Mouse (Mus musculus): Measurements from ENCODE around the gene Igsf6. TPM values are rescaled to one million over a fixed set of nuclear protein-coding genes. Genes with fewer than 3 reads are reported as not detected.

The Igsf6 gene
- polyA plus RNA-seq, 1 experiment from 2014 or later: 1.0 TPM

GRCm38 (mm10) chr7:121085500-121085899, 11.1 kb upstream of the Igsf6 start:
- 16% methylated on average over 4 of the region's 4 CpGs for WGBS

GRCm38 (mm10) chr7:121084840-121085453, 10.6 kb upstream of the Igsf6 start:
- 54% methylated on average over 8 of the region's 8 CpGs for WGBS
- H3K4me2 ChIP-seq (ENCODE audit: low read length): no peak overlapping the region

More at GRCm38 (mm10) chr7:121085500-121085899, 11.1 kb upstream of the Igsf6 start:
- no peak overlapping the region for H3K9ac ChIP-seq (ENCODE audit: low read depth, low read length)
- H3K27ac ChIP-seq (ENCODE audit: low read depth, low read length): no peak overlapping the region
- no peaks in the 10 kb centered on the region for H3K36me3 ChIP-seq (ENCODE audit: control insufficient read depth, insufficient read depth, low read length)
- no peak overlapping the region for H3K4me2 ChIP-seq (ENCODE audit: low read length)
- no peak overlapping the region for H3K4me3 ChIP-seq (ENCODE audit: low read length)
- ATAC-seq: 0 out of 2 replicates have a peak, but pooled peaks have one; percentile 24
- no peaks in the 10 kb centered on the region for H3K27me3 ChIP-seq (replicated peaks; ENCODE audit: control insufficient read depth, insufficient read depth, low read length)
- peaks cover 4% of the 10 kb centered on the region for H3K4me1 ChIP-seq (ENCODE audit: control insufficient read depth, insufficient read depth, low read depth, low read length)
- no peaks in the 10 kb centered on the region; the same call in 1 of the 2 replicates for H3K9me3 ChIP-seq (ENCODE audit: control insufficient read depth, low read length)

DNA sequence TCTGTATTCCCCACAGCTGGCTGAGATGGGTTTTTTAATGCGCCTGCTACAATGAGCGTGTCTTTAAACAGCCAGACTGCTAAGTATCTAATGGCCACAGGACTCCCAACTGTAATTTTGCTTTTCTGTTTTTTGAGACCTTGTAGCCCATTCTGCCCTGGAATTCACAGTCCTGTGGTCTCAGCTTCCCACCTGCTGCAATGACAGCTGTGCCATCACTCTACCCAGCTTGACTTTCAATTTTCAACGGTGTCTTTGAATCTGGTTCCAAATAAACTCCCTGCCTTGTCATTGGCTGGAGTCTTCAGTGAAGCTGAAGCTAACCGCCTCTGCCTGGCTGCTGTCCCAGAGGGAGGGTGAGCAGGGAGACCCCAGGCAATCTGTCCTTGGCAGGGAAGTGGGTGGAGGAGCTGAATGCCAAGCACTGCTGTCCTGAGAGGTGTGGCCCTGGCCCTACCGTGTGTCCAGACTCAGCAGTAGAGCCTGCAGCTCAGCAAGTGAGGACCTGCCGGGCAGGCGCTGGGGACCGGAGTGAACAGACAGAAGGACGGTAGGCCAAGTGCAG, 8.7 kb upstream of the Igsf6 start:
- ATAC-seq: peak; percentile 77
- 52% methylated on average over 9 of the region's 9 CpGs for WGBS
- no peak overlapping the region for H3K27ac ChIP-seq (ENCODE audit: low read depth, low read length)
- no peaks in the 10 kb centered on the region for H3K27me3 ChIP-seq (replicated peaks; ENCODE audit: control insufficient read depth, insufficient read depth, low read length)
- peaks cover 6% of the 10 kb centered on the region for H3K4me1 ChIP-seq (ENCODE audit: control insufficient read depth, insufficient read depth, low read depth, low read length)
- H3K4me3 ChIP-seq (ENCODE audit: low read length): no peak overlapping the region
- no peak overlapping the region for H3K4me2 ChIP-seq (ENCODE audit: low read length)
- H3K9ac ChIP-seq (ENCODE audit: low read depth, low read length): no peak overlapping the region
- no peaks in the 10 kb centered on the region; the same call in 1 of the 2 replicates for H3K9me3 ChIP-seq (ENCODE audit: control insufficient read depth, low read length)
- H3K36me3 ChIP-seq (ENCODE audit: control insufficient read depth, insufficient read depth, low read length): no peaks in the 10 kb centered on the region

More at GRCm38 (mm10) chr7:121084840-121085453, 10.6 kb upstream of the Igsf6 start:
- Histone ChIP-seq H3K9ac (ENCODE audit: low read depth, low read length) (no peak overlapping the region), H3K4me3 (ENCODE audit: low read length) (no peak overlapping the region), H3K27ac (ENCODE audit: low read depth, low read length) (no peak overlapping the region), H3K4me1 (ENCODE audit: control insufficient read depth, insufficient read depth, low read depth, low read length) (peaks cover 4% of the 10 kb centered on the region), H3K27me3 (replicated peaks; ENCODE audit: control insufficient read depth, insufficient read depth, low read length) (no peaks in the 10 kb centered on the region), H3K36me3 (ENCODE audit: control insufficient read depth, insufficient read depth, low read length) (no peaks in the 10 kb centered on the region), H3K9me3 (ENCODE audit: control insufficient read depth, low read length) (no peaks in the 10 kb centered on the region; the same call in 1 of the 2 replicates)
- ATAC-seq: peak; percentile 19; the same call in 1 of the 2 replicates

DNA sequence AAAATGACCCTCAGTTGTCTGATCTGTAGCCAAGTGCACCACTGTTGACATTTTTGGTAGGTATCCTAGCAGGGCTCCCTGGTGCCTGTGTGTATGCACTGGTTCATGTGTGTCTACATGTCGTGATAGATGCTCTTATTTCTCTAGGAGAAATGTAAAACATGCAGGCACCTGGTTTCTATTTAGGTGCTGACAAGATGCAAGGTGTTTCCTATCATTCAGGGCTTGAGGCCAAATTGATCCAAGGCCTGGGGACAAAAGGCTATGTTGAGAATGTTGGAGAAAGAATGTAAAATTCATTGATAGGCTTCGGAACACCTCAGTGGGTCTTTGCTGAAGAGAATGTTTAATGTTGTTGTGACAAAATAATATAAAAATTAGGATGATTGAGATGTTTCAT, 7.4 kb upstream of the Igsf6 start:
- Histone ChIP-seq H3K9me3 (ENCODE audit: control insufficient read depth, low read length) (no peaks in the 10 kb centered on the region; the same call in 1 of the 2 replicates), H3K27ac (ENCODE audit: low read depth, low read length) (no peak overlapping the region), H3K4me3 (ENCODE audit: low read length) (no peak overlapping the region), H3K4me2 (ENCODE audit: low read length) (no peak overlapping the region), H3K9ac (ENCODE audit: low read depth, low read length) (no peak overlapping the region), H3K4me1 (ENCODE audit: control insufficient read depth, insufficient read depth, low read depth, low read length) (peaks cover 7% of the 10 kb centered on the region), H3K27me3 (replicated peaks; ENCODE audit: control insufficient read depth, insufficient read depth, low read length) (no peaks in the 10 kb centered on the region), H3K36me3 (ENCODE audit: control insufficient read depth, insufficient read depth, low read length) (peaks cover 2% of the 10 kb centered on the region; the same call in 1 of the 2 replicates)
- 82% methylated on average over 2 of the region's 2 CpGs for WGBS
- no peak for ATAC-seq

- Histone ChIP-seq H3K4me3 (ENCODE audit: low read length) (no peak within 1 kb of the TSS), H3K27ac (ENCODE audit: low read depth, low read length) (no peak within 1 kb of the TSS), H3K4me2 (ENCODE audit: low read length) (no peak within 1 kb of the TSS), H3K9ac (ENCODE audit: low read depth, low read length) (no peak within 1 kb of the TSS), H3K27me3 (replicated peaks; ENCODE audit: control insufficient read depth, insufficient read depth, low read length) (no peaks in the 10 kb centered on the region), H3K36me3 (ENCODE audit: control insufficient read depth, insufficient read depth, low read length) (peaks cover 2% of the 10 kb centered on the region; the same call in 1 of the 2 replicates), H3K4me1 (ENCODE audit: control insufficient read depth, insufficient read depth, low read depth, low read length) (peaks cover 7% of the 10 kb centered on the region), H3K9me3 (ENCODE audit: control insufficient read depth, low read length) (no peaks in the 10 kb centered on the region; the same call in 1 of the 2 replicates)
- ATAC-seq: no peak
- WGBS: 85% methylated on average over 4 of the region's 4 CpGs
These were observed 7.0 kb upstream of the Igsf6 start, which contains the start of gene Otoa for GRCm38 (mm10) chr7:121081350-121081749. Gene Otoa (plus strand): TSS chr7:121081650.

- Histone ChIP-seq H3K4me3 (ENCODE audit: low read length) (no peak overlapping the region), H3K36me3 (ENCODE audit: control insufficient read depth, insufficient read depth, low read length) (peaks cover 6% of the 10 kb centered on the region), H3K9ac (ENCODE audit: low read depth, low read length) (no peak overlapping the region), H3K4me1 (ENCODE audit: control insufficient read depth, insufficient read depth, low read depth, low read length) (peaks cover 3% of the 10 kb centered on the region), H3K27me3 (replicated peaks; ENCODE audit: control insufficient read depth, insufficient read depth, low read length) (no peaks in the 10 kb centered on the region), H3K9me3 (ENCODE audit: control insufficient read depth, low read length) (no peaks in the 10 kb centered on the region; the same call in 1 of the 2 replicates), H3K27ac (ENCODE audit: low read depth, low read length) (no peak overlapping the region), H3K4me2 (ENCODE audit: low read length) (no peak overlapping the region)
- WGBS: 8% methylated on average over 5 of the region's 5 CpGs
- ATAC-seq: peak; percentile 88
These were observed 3.5 kb upstream of the Igsf6 start for GRCm38 (mm10) chr7:121077829-121078228.

GRCm38 (mm10) chr7:121077311-121077710, 2.9 kb upstream of the Igsf6 start:
- Histone ChIP-seq H3K9ac (ENCODE audit: low read depth, low read length) (no peak overlapping the region), H3K27me3 (replicated peaks; ENCODE audit: control insufficient read depth, insufficient read depth, low read length) (no peaks in the 10 kb centered on the region), H3K27ac (ENCODE audit: low read depth, low read length) (no peak overlapping the region), H3K4me3 (ENCODE audit: low read length) (no peak overlapping the region), H3K36me3 (ENCODE audit: control insufficient read depth, insufficient read depth, low read length) (peaks cover 6% of the 10 kb centered on the region), H3K9me3 (ENCODE audit: control insufficient read depth, low read length) (no peaks in the 10 kb centered on the region; the same call in 1 of the 2 replicates), H3K4me1 (ENCODE audit: control insufficient read depth, insufficient read depth, low read depth, low read length) (peaks cover 3% of the 10 kb centered on the region), H3K4me2 (ENCODE audit: low read length) (no peak overlapping the region)
- ATAC-seq: no peak
- WGBS: 90% methylated on average over 6 of the region's 6 CpGs

DNA sequence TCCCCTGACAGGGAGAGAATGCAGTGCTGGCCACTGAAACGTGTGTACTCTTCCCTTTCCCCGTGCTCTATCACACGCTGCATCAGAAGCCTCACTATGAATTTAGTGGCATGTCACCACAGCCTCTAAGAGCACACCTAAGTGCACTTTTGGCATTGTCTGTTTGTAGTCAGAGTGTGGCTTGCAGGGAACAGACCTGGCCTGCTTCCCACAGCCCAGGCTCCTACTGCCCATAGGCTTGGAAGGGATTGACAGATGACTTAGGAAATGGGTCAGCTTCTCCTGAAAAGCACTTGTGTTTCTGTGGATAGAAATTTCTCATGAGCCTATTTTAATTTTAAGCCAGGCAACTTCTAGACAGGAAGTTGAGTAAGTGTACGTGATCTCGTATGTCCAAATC, 1.0 kb upstream of the Igsf6 start:
- H3K9me3 ChIP-seq (ENCODE audit: control insufficient read depth, low read length): no peaks in the 10 kb centered on the region
- no peak overlapping the region for H3K4me3 ChIP-seq (ENCODE audit: low read length)
- ATAC-seq: no peak
- H3K36me3 ChIP-seq (ENCODE audit: control insufficient read depth, insufficient read depth, low read length): peaks cover 9% of the 10 kb centered on the region
- H3K4me1 ChIP-seq (ENCODE audit: control insufficient read depth, insufficient read depth, low read depth, low read length): peaks cover 3% of the 10 kb centered on the region
- H3K4me2 ChIP-seq (ENCODE audit: low read length): no peak overlapping the region
- no peak overlapping the region for H3K9ac ChIP-seq (ENCODE audit: low read depth, low read length)
- WGBS: 82% methylated on average over 5 of the region's 5 CpGs
- H3K27ac ChIP-seq (ENCODE audit: low read depth, low read length): no peak overlapping the region
- no peaks in the 10 kb centered on the region for H3K27me3 ChIP-seq (replicated peaks; ENCODE audit: control insufficient read depth, insufficient read depth, low read length)

DNA sequence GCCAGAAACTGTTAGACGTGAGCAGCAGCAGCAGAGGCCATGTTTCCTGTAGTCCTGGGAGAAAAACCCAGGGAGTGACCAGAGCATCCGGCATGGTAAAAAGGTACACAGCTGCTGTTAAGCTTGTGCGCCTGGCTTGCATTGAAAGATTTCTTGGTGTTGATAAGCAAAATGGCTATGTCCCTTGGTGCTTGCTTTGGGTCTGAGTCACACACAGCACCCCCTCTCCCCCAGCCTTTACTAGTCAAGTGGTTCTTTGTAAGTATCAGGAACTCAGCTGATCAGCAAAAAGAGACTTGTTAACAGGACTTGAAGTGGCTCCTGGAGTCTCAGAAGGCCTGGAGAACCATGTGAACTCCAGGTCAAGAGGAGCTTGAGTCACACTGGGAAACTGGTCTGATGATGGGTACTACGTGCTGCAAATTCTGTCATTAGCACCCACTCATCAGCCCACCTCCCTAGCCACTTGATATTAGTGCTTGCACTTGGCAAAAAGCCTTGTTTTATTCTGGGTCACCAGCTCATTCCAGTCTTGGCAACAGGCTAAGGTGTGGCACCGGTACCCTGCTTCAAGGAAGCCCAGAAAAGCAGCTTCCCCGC, 529 bp upstream of the Igsf6 start:
- Histone ChIP-seq H3K4me2 (ENCODE audit: low read length) (no peak overlapping the region), H3K9me3 (ENCODE audit: control insufficient read depth, low read length) (no peaks in the 10 kb centered on the region), H3K4me1 (ENCODE audit: control insufficient read depth, insufficient read depth, low read depth, low read length) (peaks cover 3% of the 10 kb centered on the region), H3K27ac (ENCODE audit: low read depth, low read length) (no peak overlapping the region), H3K27me3 (replicated peaks; ENCODE audit: control insufficient read depth, insufficient read depth, low read length) (no peaks in the 10 kb centered on the region), H3K4me3 (ENCODE audit: low read length) (no peak overlapping the region), H3K9ac (ENCODE audit: low read depth, low read length) (no peak overlapping the region), H3K36me3 (ENCODE audit: control insufficient read depth, insufficient read depth, low read length) (peaks cover 9% of the 10 kb centered on the region)
- no peak for ATAC-seq
- 87% methylated on average over 6 of the region's 6 CpGs for WGBS
